Mouse (Mus musculus) cortical plate, adult 2 months (tissue): ENCODE data around the gene A3galt2.

ENCODE experiments used
- CTCF ChIP-seq: fragments of 200-500 bp; IDR thresholded peaks from 2 replicates; pipeline ENCODE4 v1.5.1; 2011; ENCODE audit warnings: mild to moderate bottlenecking, control low read depth, low read length; ENCODE audit not compliant: insufficient read depth; ENCODE audit errors: extremely low read depth
- POLR2A ChIP-seq: fragments of 200-500 bp; IDR thresholded peaks from 2 replicates; pipeline ENCODE4 v1.6.1; 2011; ENCODE audit warnings: mild to moderate bottlenecking, low read length, control low read depth; ENCODE audit not compliant: insufficient read depth; ENCODE audit errors: extremely low read depth

GRCm38 (mm10) chr4:128730271-128730670, 24.9 kb upstream of the A3galt2 start:
- TF ChIP-seq CTCF: no peak
- no peak for TF ChIP-seq POLR2A
